Mouse (Mus musculus) megakaryocyte, adult 5-6 weeks (primary cell): Measurements from ENCODE around the gene Srebf2. TPM values are rescaled to one million over a fixed set of nuclear protein-coding genes. Genes with fewer than 3 reads are reported as not detected.

Experiments used
- ATAC-seq: 2 replicates; pipeline ENCODE4 v1.8.0; 2016; ENCODE audit warnings: mild to moderate bottlenecking, inconsistent platforms; ENCODE audit not compliant: poor library complexity, severe bottlenecking
- total RNA-seq, 2 experiments: library from RNA; stranded (forward) in 1 of 2; stranded (reverse) in 1 of 2; fragments of 153-499, 151-499 nt in 1 of 2; fragments of 221-1000, 200-1000 nt in 1 of 2; gene quantifications; 2 replicates each; pipeline versions ENCODE4 v1.2.3 to v1.2.4; 2015 to 2017

Srebf2 gene
- total RNA-seq, 2 experiments from 2014 or later, result 39.0 to 39.8 TPM

GRCm38 (mm10) chr15:82206365-82207104, 59.6 kb downstream of the Srebf2 start:
- ATAC-seq, result no peak

- ATAC-seq, result no peak
Observed at GRCm38 (mm10) chr15:82207105-82207459, 60.1 kb downstream of the Srebf2 start.

- no peak for ATAC-seq
Observed at GRCm38 (mm10) chr15:82207504-82208219, 60.7 kb downstream of the Srebf2 start.

- ATAC-seq, result no peak
Observed at GRCm38 (mm10) chr15:82208307-82208706, 61.3 kb downstream of the Srebf2 start.

GRCm38 (mm10) chr15:82209295-82210050, 62.5 kb downstream of the Srebf2 start:
- no peak for ATAC-seq

- no peak for ATAC-seq
Observed at GRCm38 (mm10) chr15:82210801-82211200, 63.8 kb downstream of the Srebf2 start.

- ATAC-seq, result no peak
Observed at GRCm38 (mm10) chr15:82211281-82211680, 64.3 kb downstream of the Srebf2 start.

- peak; percentile 12; the same call in 1 of the 2 replicates for ATAC-seq
Observed at GRCm38 (mm10) chr15:82211911-82212751, 65.2 kb downstream of the Srebf2 start.

GRCm38 (mm10) chr15:82212752-82213063, 65.7 kb downstream of the Srebf2 start, which contains the start of gene Shisa8:
Gene Shisa8, minus strand, starts transcription at chr15:82212815.
- ATAC-seq, result no peak

GRCm38 (mm10) chr15:82213222-82213621, 66.2 kb downstream of the Srebf2 start:
- no peak for ATAC-seq

GRCm38 (mm10) chr15:82215332-82216046, 68.5 kb downstream of the Srebf2 start:
- no peak for ATAC-seq

GRCm38 (mm10) chr15:82216142-82216827, 69.3 kb downstream of the Srebf2 start:
- ATAC-seq, result no peak

- no peak for ATAC-seq
Observed at GRCm38 (mm10) chr15:82217039-82217438, 70.1 kb downstream of the Srebf2 start.

GRCm38 (mm10) chr15:82217980-82218379, 71.0 kb downstream of the Srebf2 start:
- ATAC-seq, result no peak

GRCm38 (mm10) chr15:82218778-82219666, 72.0 kb downstream of the Srebf2 start:
- ATAC-seq, result peak; percentile 81

GRCm38 (mm10) chr15:82220003-82220675, 73.2 kb downstream of the Srebf2 start:
- no peak for ATAC-seq

- no peak for ATAC-seq
Observed at GRCm38 (mm10) chr15:82221104-82221860, 74.3 kb downstream of the Srebf2 start.
